Mouse (Mus musculus) ES-Bruce4 (cell line): ENCODE data around the gene Pilrb2. TPM values are rescaled to one million over a fixed set of nuclear protein-coding genes. Genes with fewer than 3 reads are reported as not detected.
A peak's percentile ranks its signal among the peaks of the same experiment; 100 is the strongest.
"Not testable (repeated sequence)": the region's sequence is repeated elsewhere in the genome, so short reads cannot be mapped to it uniquely, and the experiment has no call there.

Experiments used
- H3K27ac ChIP-seq: 2 replicates; pipeline ENCODE4 v1.5.1; 2012; ENCODE audit warnings: low read length, inconsistent platforms; ENCODE audit not compliant: insufficient read depth
- H3K27me3 ChIP-seq: 2 replicates; pipeline ENCODE4 v1.6.1; 2012; ENCODE audit warnings: mild to moderate bottlenecking, low read length, inconsistent platforms; ENCODE audit not compliant: control insufficient read depth, poor library complexity, insufficient read depth, severe bottlenecking
- H3K36me3 ChIP-seq: 2 replicates; pipeline ENCODE4 v1.6.1; 2012; ENCODE audit warnings: inconsistent platforms, mild to moderate bottlenecking, low read length, moderate library complexity; ENCODE audit not compliant: control insufficient read depth, poor library complexity, insufficient read depth, severe bottlenecking
- H3K4me1 ChIP-seq: one replicate; pipeline ENCODE4 v1.8.1; 2011; ENCODE audit warnings: low read length; ENCODE audit not compliant: control insufficient read depth, insufficient read depth
- H3K4me3 ChIP-seq: 2 replicates; pipeline ENCODE4 v1.5.1; 2011; ENCODE audit warnings: low read depth, mild to moderate bottlenecking, low read length
- H3K9ac ChIP-seq: 2 replicates; pipeline ENCODE4 v1.6.1; 2012; ENCODE audit warnings: low read depth, mild to moderate bottlenecking, inconsistent platforms; ENCODE audit not compliant: poor library complexity, severe bottlenecking
- H3K9me3 ChIP-seq: replicated peaks from 2 replicates; pipeline ENCODE4 v1.6.1; 2012; ENCODE audit warnings: mild to moderate bottlenecking, low read length, inconsistent platforms; ENCODE audit not compliant: control insufficient read depth, poor library complexity, insufficient read depth, severe bottlenecking
- CTCF ChIP-seq: IDR thresholded peaks from one replicate; pipeline ENCODE4 v1.8.1; 2011; ENCODE audit warnings: low read depth, low read length
- EP300 ChIP-seq: IDR thresholded peaks from 2 replicates; pipeline ENCODE4 v1.6.1; 2011; ENCODE audit warnings: low read depth, low read length; ENCODE audit not compliant: insufficient read depth
- POLR2A ChIP-seq: IDR thresholded peaks from one replicate; pipeline ENCODE4 v1.8.1; 2011; ENCODE audit warnings: low read length; ENCODE audit not compliant: insufficient read depth
- polyA plus RNA-seq: library from polyadenylated mRNA; stranded (reverse); fragments of >200 nt; gene quantifications from 2 replicates; pipeline ENCODE4 v1.2.4, GENCODE M21; 2011; ENCODE audit warnings: low read depth; ENCODE audit not compliant: missing spikeins, insufficient read depth, insufficient read length

The Pilrb2 gene
- polyA plus RNA-seq = not detected in 2 replicates

DNA sequence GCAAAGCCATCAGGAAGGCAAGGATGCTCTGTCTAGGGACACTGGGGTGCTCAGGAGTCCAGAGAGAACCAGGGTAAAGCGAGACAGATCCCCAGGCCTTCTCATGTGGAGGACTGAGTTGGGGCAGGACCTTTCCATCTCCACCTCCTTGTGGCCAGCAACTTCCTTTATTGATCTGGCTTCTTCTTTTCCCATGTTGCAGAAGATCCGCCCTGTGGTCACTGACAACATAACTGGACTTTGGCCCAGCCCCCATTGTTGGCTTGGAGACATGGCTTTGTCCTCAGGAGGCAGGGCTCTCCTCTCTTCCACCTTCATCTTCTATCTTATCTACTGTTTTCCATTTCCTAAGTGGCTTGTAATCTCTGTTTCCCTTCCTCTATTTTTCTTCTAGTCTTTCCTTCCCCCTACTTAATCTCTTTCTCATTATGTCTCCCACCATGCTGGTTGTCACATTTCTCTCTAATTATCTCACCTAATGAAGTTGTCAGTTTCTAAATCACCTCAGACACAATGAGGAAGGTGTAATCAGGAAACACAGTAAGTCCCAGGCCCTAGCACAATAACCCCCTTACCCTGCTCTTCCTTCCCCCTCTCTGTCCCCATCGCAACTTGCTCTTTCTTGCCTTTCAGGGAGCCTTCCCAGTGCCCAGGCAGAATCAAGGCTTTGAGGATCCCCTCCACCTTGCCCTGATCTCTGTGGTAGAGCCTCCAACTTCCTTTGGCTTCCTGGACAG lies at the start of gene Pilrb2:
Gene Pilrb2 (minus strand): TSS at position 172 of the 737 bp plus-strand sequence.
- H3K36me3 ChIP-seq, H3K9ac ChIP-seq, H3K9me3 ChIP-seq, H3K4me1 ChIP-seq, H3K4me3 ChIP-seq, H3K27me3 ChIP-seq, H3K27ac ChIP-seq: not testable (repeated sequence)

DNA sequence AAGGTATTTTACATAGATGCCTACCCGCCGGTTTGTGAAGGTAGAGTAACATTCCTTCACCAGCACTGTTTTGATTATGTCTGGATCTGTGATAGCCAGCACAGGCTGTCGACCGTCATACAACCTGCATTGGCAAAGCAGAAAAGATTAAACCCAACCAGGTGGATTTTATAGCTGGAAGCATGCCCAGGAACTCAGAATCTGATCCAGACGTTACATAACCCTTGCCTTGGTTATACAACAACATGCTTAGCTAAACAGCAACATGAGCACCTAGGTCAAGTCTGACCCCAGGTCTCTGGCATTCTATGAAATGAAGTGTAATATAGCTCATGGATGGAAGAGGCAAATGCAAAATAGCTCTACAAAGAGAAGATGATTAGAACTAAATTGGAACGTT lies 43.9 kb upstream of the Pilrb2 start:
- Histone ChIP-seq H3K27me3 (no peaks in the 10 kb centered on the region), H3K27ac (no peak overlapping the region), H3K4me3 (no peak overlapping the region), H3K9ac (no peak overlapping the region), H3K4me1 (no peaks in the 10 kb centered on the region), H3K9me3 (no peaks in the 10 kb centered on the region), H3K36me3 (no peaks in the 10 kb centered on the region)
- no peak for TF ChIP-seq EP300
- no peak for TF ChIP-seq CTCF
- no peak for TF ChIP-seq POLR2A

GRCm38 (mm10) chr5:137914508-137914907 lies 42.9 kb upstream of the Pilrb2 start:
- no peak overlapping the region for H3K27ac ChIP-seq
- no peaks in the 10 kb centered on the region for H3K4me1 ChIP-seq
- H3K36me3 ChIP-seq = no peaks in the 10 kb centered on the region
- H3K9me3 ChIP-seq = no peaks in the 10 kb centered on the region
- H3K4me3 ChIP-seq = no peak overlapping the region
- TF ChIP-seq EP300 = no peak
- no peak for TF ChIP-seq CTCF
- TF ChIP-seq POLR2A = no peak
- no peak overlapping the region for H3K9ac ChIP-seq
- no peaks in the 10 kb centered on the region for H3K27me3 ChIP-seq

DNA sequence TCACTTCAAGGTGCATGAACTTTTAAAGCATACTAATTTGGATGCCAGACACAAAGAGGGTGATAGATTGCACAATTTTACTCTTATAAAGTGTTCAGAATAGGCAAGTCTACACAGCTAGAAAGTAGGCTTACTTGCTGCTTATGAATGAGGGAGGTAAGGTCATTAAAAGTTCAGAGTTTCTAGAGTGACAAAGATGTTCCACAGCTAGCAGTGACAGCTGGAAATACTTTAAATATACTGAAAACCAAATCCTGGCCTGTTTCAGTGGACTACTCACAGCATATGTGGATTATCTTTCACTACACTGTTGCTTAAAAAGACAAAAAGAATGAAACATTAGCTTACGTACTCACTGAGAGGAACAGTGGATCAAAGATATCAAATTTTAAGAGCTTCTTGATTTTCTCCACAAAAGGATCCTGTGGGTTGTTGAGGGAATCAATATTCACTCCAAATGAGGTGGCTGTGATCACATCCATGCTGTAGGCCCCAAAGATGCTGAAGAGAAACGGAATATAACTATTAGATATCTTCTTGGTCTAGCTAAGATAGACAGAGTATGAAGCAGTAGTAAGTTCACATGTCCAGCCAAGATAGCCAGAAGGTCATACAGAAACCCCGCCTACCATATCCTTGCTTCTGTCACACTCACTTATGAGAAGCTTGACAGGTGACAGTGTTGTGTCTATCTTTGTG lies 38.1 kb upstream of the Pilrb2 start:
- TF ChIP-seq CTCF = no peak
- TF ChIP-seq EP300 = no peak
- TF ChIP-seq POLR2A = no peak
- Histone ChIP-seq H3K36me3 (no peaks in the 10 kb centered on the region), H3K27ac (no peak overlapping the region), H3K9me3 (no peaks in the 10 kb centered on the region), H3K9ac (no peak overlapping the region), H3K27me3 (no peaks in the 10 kb centered on the region), H3K4me3 (no peak overlapping the region), H3K4me1 (no peaks in the 10 kb centered on the region)

GRCm38 (mm10) chr5:137897812-137898211 lies 26.2 kb upstream of the Pilrb2 start:
- no peak for TF ChIP-seq POLR2A
- no peak for TF ChIP-seq EP300
- no peak for TF ChIP-seq CTCF
- H3K9me3 ChIP-seq = no peaks in the 10 kb centered on the region
- H3K36me3 ChIP-seq = no peaks in the 10 kb centered on the region
- H3K4me1 ChIP-seq = no peaks in the 10 kb centered on the region
- H3K4me3 ChIP-seq = no peak overlapping the region
- H3K27me3 ChIP-seq = no peaks in the 10 kb centered on the region
- no peak overlapping the region for H3K9ac ChIP-seq
- no peak overlapping the region for H3K27ac ChIP-seq

DNA sequence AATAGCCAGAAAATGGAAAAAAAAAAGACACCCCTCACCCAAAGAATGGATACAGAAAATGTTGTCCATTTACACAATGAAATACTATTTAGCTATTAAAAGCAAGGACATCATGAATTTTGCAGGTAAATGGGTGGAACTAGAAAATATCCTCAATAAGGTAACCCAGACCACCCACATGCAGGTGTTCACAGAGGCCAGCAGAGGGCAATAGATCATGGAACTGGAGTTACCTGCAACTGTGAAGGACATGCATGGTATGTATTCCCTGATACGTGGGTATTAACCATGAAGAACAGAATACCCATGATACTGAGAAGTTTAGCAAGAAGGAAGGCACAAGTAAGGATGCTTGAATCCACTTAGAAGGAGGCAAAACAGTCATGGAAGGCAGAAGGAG lies 21.3 kb upstream of the Pilrb2 start:
- Histone ChIP-seq H3K9me3 (no peaks in the 10 kb centered on the region), H3K4me3 (no peak overlapping the region), H3K36me3 (no peaks in the 10 kb centered on the region), H3K27me3 (no peaks in the 10 kb centered on the region), H3K4me1 (no peaks in the 10 kb centered on the region), H3K27ac (no peak overlapping the region), H3K9ac (no peak overlapping the region)
- TF ChIP-seq EP300 (no peak), POLR2A (no peak), CTCF (peak; percentile 29)
